Mouse (Mus musculus) thymus, postnatal 10 days (tissue): ENCODE data around the gene Anks1.
"Not testable (repeated sequence)": the region's sequence is repeated elsewhere in the genome, so short reads cannot be mapped to it uniquely, and the experiment has no call there.

Experiments used
- DNase-seq, 2 experiments: peaks; one replicate each; pipeline ENCODE4 v3.0.0; 2021; ENCODE audit warnings: low spot score in 2 of 2

The Anks1 gene

GRCm38 (mm10) chr17:27931826-27932225 lies 22.7 kb downstream of the Anks1 start:
- no peak for DNase-seq

DNA sequence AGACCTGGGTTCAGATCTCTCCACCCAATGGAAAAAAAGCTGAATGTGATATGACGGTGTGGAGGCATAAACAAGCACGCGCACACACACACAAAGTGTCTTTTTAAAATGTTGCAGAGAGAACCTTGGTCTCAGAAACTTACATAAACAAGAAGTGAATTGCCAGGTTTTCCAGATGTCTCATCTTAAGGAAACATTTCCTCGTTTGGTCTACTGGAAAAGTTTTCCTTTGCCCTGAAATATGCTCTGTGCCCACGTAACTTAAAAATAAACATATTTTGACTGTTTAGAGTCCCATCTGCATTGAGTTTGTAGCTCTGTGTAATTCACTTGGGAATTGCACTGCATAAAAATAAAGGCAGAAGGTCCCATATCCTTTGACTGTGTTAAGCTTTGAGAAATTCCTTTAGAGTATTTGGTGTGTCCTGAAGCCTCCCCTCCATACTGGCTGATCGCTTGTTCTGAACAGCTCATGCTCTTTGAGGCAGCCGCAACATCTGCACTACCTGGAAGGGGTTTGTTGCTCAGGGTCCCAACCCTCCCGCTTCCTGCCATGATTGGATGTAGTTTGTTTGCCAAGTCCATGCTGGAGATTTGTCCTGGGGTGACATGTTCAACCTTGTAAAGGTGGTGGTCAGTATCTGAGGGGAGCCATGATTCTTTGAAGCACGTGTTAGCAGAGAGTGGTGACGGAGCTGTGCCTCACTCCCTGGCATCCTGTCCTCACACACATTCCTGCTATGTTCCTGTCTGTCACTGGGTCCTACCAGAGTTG lies 25.2 kb downstream of the Anks1 start:
- no peak for DNase-seq

GRCm38 (mm10) chr17:27935091-27935490 lies 26.0 kb downstream of the Anks1 start:
- no peak for DNase-seq

- DNase-seq = no peak
Measured at GRCm38 (mm10) chr17:27937054-27937615, 28.0 kb downstream of the Anks1 start.

DNA sequence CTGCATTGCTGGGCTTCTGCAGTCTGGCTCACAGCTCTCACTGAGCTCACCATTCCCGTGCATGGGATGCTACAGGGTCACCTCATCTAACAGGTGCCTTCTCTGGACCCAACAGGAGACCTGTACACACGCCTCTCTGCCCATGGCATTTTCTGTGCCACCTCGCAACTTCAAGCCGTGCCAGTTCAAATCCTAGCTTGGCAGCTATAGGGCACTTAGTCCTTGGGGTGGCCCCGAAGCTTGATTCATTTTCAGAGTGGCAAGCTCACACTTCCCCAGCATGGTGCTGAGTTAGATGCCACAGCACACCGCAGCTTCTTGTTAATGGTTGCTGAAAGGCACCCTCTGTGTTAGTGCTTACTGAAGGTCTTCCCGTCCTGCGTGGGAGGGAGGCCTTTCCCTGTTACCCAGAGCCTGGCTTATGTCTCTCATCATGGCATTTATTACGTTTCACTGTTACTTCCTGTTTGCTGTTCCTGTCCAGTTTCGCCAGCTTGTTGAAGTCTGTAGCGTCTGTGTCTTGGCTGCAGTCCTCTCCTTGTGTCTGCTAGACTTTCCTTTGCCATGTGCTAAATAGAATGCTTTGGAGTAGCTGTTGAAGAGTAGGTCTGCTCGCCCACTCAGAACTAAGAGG lies 29.1 kb downstream of the Anks1 start:
- DNase-seq = no peak

GRCm38 (mm10) chr17:27939028-27939427 lies 29.9 kb downstream of the Anks1 start:
- no peak for DNase-seq

DNA sequence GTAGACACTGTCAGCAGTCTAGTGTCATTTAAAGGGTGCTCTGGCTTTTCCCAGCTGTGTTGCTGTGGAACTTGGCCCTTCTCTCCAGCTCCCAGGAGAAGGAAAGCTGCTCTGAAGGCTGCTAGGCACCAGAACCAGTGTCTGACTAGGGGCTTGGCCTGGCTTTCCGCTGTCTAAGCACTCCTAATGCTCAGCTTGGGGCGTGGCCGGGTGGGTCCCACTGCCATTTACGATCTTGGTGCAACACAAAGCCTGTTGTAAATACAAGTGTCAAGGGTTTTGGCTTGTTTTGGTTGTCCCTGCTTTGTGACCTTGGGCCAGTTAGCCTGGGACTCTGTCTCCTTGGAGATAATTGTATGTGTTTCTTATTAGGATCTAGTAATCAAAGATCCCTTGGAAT lies 31.2 kb downstream of the Anks1 start:
- no peak for DNase-seq

DNA sequence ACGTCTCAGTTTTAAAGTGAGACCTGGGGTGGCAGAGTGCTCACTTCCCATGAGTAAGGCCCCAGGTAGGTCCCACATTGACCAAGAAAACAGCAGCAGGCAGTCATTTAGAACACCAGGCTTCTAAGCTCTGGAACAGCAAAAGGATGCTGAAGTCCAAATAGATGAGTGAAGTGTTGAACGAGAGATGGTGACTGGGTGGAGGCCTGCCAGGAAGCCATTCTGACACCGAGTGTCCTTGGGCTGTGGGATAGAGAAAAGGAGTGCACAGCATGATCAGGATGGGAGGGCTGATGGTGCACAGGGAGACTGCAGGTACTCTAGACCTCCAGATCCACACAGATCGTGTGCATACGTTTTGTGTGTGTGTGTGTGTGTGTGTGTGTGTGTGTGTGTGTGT lies 32.1 kb downstream of the Anks1 start:
- DNase-seq = no peak

- DNase-seq = no peak
Measured at GRCm38 (mm10) chr17:27941698-27942097, 32.6 kb downstream of the Anks1 start.

DNA sequence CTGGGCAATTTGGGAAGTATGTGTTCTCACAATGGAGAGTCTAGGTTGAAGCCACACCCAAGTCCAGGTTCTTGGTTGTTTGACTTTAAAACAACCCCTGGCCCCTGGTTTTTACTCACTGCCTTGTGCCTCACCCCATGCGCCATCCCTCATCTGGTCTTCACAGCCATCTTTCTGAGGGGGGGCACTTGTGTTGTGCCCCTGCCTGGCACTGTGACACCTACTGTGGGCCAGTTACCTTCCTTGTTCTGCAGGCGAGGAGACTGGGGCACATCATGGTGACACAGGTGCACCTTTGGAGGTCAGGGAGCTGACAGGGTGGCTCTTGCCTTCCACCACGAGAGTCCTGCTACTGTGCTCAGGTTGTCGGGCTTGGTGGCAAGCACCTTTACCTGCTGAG lies 33.0 kb downstream of the Anks1 start:
- no peak for DNase-seq

DNA sequence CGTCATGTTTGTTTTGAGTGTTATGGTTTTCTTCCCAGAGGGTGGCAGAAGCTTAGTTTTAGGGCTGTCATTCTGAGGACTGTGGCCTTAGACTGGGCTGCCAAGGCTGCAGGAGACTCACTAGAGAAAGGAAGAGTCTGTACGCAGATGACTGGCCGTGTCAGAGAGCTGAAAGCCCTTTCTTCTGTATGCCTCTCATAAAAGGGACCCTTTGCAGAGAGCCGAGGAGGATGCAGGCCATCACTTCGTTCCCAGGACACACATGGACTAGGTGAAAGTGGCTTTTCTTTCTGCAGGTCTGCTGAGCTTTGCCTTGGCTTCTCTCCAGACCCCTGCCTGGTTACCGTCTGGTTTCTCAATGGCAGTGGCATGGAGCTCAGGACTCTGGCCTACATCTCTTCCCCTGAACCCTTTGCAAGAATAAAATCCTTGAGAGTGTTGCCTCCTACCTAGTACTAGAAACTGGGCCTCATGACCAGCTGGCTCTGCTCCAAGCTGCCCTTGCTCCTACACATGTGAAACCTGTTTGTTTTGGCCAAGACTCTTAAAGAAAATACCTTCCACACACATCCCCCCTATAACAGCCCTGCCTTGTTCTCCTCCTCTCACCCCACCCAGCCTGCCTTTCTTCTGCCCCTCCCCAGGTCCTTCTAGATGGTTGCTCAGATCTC lies 36.6 kb downstream of the Anks1 start:
- DNase-seq = no peak

DNA sequence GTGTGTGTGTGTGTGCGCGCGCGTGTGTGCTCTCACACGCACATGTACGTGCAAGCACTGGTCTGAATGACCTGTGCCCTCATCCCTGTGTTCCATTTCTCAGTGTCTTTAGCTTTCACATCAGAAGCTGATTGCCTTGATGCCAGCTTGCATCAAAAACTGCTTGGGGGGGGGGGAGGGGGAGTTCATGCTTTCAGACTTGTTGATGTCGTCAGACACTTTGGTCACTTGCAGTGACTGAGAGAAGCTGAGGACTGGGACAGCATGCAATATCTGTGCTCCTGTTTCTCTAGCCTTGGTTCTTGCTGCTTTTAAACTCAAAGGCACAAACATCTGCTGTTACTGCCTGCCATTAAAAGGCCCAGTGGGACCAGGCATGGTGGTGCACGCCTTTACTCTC lies 37.3 kb downstream of the Anks1 start:
- DNase-seq = no peak

- DNase-seq = no peak
Measured at GRCm38 (mm10) chr17:27947155-27947554, 38.0 kb downstream of the Anks1 start.

- DNase-seq = no peak
Measured at GRCm38 (mm10) chr17:27953136-27953535, 44.0 kb downstream of the Anks1 start.

GRCm38 (mm10) chr17:27954629-27955402 lies 45.7 kb downstream of the Anks1 start:
- DNase-seq = no peak

GRCm38 (mm10) chr17:27957649-27958048 lies 48.5 kb downstream of the Anks1 start:
- DNase-seq = no peak

DNA sequence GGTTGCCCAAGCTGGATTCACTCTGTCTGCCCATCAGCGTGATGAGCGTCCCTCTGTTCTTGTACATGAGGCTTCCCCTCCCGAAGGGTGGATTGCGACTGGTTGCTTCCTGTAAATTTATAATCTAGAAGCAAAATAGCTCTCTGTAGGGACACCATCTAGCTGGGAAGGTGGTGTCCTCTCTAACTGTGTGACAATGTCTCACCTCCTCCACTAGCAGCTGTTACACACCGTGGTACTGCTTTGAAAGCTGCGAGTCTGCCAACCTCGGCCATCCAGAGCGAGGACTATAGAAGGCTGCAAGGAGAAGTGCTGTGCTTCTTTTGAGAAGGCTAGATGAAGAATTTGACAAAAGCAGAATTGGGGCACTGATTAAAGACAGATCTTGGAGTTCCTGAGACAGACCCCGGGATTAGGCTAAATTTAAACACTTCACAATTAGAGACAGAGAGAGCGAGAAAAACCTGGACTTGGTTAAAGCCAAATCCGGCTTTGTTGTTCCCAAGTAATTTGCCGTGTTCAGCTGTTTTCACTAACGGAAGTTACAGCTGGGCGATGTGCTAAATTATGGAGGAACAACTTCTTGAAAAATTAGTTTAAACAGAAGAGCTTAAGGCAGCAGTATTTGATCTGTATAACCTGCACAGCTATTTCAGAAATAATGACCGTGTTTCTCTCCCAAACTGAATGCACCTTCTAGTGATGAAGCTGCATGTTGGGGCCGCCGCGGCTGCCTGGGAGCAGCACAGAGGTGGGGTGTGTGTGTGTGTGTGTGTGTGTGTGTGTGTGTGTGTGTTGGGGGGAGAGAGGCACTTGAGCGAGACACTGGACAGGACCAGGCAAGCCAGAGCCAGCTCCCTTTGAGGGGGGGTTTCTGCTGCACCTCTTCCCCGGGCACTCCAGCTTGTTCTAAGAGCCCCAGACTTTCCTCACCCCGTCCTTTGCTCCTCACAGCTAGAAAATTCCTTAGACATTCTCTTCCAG lies 51.3 kb downstream of the Anks1 start:
- no peak for DNase-seq

- DNase-seq = not testable (repeated sequence)
Measured at GRCm38 (mm10) chr17:27963120-27963519, 54.0 kb downstream of the Anks1 start.

DNA sequence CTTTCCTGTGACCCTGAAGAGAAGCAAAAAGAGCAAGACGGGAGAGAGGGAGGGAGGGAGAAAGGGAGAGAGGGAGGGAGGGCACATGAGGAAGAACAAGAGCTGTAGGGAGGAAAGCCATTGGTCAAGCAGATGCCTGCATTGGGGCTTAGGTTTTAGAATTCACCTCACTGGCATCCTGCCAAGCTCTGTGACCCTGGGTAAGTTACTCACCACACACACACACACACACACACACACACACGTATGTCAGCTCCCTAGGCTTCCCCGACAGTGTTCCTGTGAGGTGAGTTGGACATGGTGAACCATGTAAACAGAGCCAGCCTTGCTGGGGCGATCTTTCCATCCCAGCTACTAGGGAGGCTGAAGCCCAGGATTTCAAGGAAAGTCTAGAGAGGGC lies 55.5 kb downstream of the Anks1 start:
- no peak for DNase-seq

DNA sequence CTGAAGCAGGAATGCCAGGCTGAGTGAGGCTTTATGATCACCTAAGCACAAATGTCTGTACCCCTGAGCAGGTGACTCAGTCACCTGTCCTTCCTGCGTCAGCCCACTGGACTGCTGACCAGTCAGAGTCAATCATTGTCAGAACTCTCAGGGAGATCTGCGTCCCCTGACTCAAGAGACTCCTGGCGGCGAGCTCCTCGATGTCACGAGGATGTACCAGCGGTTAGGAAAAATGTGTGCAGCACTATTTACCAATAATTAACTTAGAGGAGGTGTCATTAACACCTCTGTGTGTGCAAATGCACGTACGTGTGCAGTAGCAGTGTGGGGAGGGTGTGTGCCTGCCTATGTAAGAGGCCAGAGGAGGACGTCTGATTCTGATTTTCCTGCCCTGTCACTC lies 56.2 kb downstream of the Anks1 start:
- DNase-seq = no peak

DNA sequence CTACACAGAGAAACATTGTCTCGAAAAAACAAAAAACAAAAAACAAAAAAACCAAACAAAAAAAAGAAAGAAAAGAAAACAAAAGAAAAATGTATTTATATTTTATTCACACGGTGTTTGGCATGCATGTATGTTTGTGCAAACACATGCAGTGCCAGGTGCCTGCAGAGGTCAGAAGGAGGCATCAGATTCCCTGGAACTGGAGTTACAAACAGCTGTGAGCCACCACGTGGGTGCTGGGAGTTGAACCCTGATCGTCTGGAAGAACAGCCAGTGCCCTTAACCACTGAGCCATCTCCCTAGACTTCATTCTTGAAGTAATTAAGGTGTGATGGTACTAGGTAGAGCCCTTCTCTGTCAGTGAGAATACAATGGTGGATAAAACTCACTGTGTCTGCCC lies 57.0 kb downstream of the Anks1 start:
- DNase-seq = no peak
